Mouse (Mus musculus) spleen, embryonic (tissue): ENCODE measurements at regions not wholly inside any gene's neighbourhood (a gene's known extent, or its start where the extent isn't known, plus 50 kb on each side); places are given as distances from the start of the nearest gene placed in this dataset.

Experiments used
- CTCF ChIA-PET: fragments of 350-600 bp; sonication (Branson Sonifier 250); formaldehyde crosslinking; loops from one replicate; lab custom pipeline; 2022; lab: Charles Lee

GRCm38 (mm10) chr10:38147421-38147820 is 674.2 kb downstream of the Rfpl4b start:
- CTCF ChIA-PET: no interaction called here

- CTCF ChIA-PET: no interaction called here
These were observed 682.4 kb downstream of the Rfpl4b start for GRCm38 (mm10) chr10:38139196-38139595.

GRCm38 (mm10) chr10:38121911-38122573 is 699.5 kb downstream of the Rfpl4b start:
- CTCF ChIA-PET: no interaction called here

- CTCF ChIA-PET: no interaction called here
These were observed 703.0 kb downstream of the Rfpl4b start for GRCm38 (mm10) chr10:38118601-38119000.

GRCm38 (mm10) chr10:38116516-38116915 is 705.1 kb downstream of the Rfpl4b start:
- CTCF ChIA-PET: no interaction called here

GRCm38 (mm10) chr10:38114194-38114593 is 707.4 kb downstream of the Rfpl4b start:
- CTCF ChIA-PET: no interaction called here

GRCm38 (mm10) chr10:38108591-38108990 is 713.0 kb downstream of the Rfpl4b start:
- CTCF ChIA-PET: no interaction called here

- CTCF ChIA-PET: no interaction called here
These were observed 718.0 kb downstream of the Rfpl4b start for GRCm38 (mm10) chr10:38103570-38103969.

GRCm38 (mm10) chr10:38078521-38078920 is 743.1 kb downstream of the Rfpl4b start:
- CTCF ChIA-PET: no interaction called here

GRCm38 (mm10) chr10:38072394-38072793 is 749.2 kb downstream of the Rfpl4b start:
- CTCF ChIA-PET: no interaction called here

- CTCF ChIA-PET: interaction anchor here (0.5 kb wide), 1 partner anchor 377 kb away, joined by 4 read pairs; no protein-coding TSS in a partner anchor
These were observed 762.5 kb downstream of the Rfpl4b start for GRCm38 (mm10) chr10:38059050-38059449.

- CTCF ChIA-PET: no interaction called here
These were observed 811.1 kb downstream of the Rfpl4b start for GRCm38 (mm10) chr10:38010452-38010851.

GRCm38 (mm10) chr10:37995691-37996445 is 825.7 kb downstream of the Rfpl4b start:
- CTCF ChIA-PET: no interaction called here

- CTCF ChIA-PET: no interaction called here
These were observed 833.0 kb downstream of the Rfpl4b start for GRCm38 (mm10) chr10:37988297-37989263.

- CTCF ChIA-PET: no interaction called here
These were observed 840.3 kb upstream of the Marcks start for GRCm38 (mm10) chr10:37978899-37979539.

GRCm38 (mm10) chr10:37960051-37960450 is 821.3 kb upstream of the Marcks start:
- CTCF ChIA-PET: no interaction called here

GRCm38 (mm10) chr10:37914780-37915179 is 776.1 kb upstream of the Marcks start:
- CTCF ChIA-PET: interaction anchor here (0.7 kb wide), 1 partner anchor 494 kb away, joined by 3 read pairs; no protein-coding TSS in a partner anchor

- CTCF ChIA-PET: interaction anchor here (0.7 kb wide), 1 partner anchor 199 kb away, joined by 3 read pairs; no protein-coding TSS in a partner anchor
These were observed 772.9 kb upstream of the Marcks start for GRCm38 (mm10) chr10:37911669-37912068.

- CTCF ChIA-PET: interaction anchor here (0.6 kb wide), 1 partner anchor 349 kb away, joined by 4 read pairs; no protein-coding TSS in a partner anchor
These were observed 769.6 kb upstream of the Marcks start for GRCm38 (mm10) chr10:37908276-37908675.

GRCm38 (mm10) chr10:37907731-37908130 is 769.0 kb upstream of the Marcks start:
- CTCF ChIA-PET: no interaction called here

- CTCF ChIA-PET: no interaction called here
These were observed 749.2 kb upstream of the Marcks start for GRCm38 (mm10) chr10:37887961-37888360.
